Mouse (Mus musculus) liver, embryonic 14.5 days (tissue): ENCODE measurements at regions not wholly inside any gene's neighbourhood (a gene's known extent, or its start where the extent isn't known, plus 50 kb on each side); places are given as distances from the start of the nearest gene placed in this dataset.
A peak's percentile ranks its signal among the peaks of the same experiment; 100 is the strongest.

Experiments used
- CTCF ChIP-seq: IDR thresholded peaks from 2 replicates; pipeline ENCODE4 v1.5.1; 2016; ENCODE audit warnings: antibody characterized with exemption, low read depth, control low read depth
- EP300 ChIP-seq: IDR thresholded peaks from 2 replicates; pipeline ENCODE4 v1.6.1; 2016; ENCODE audit warnings: antibody characterized with exemption, low read depth

- peak; percentile 41; the same call in 1 of the 2 replicates for TF ChIP-seq CTCF
- no peak for TF ChIP-seq EP300
Observed at GRCm38 (mm10) chr1:186827773-186828172, 78.6 kb upstream of the Rrp15 start.
